Mouse (Mus musculus): ENCODE data around the gene Gm21970.

Gene Gm21970

GRCm38 (mm10) chr16:91444847-91445246 lies 53.3 kb downstream of the Gm21970 start:
- DNase-seq = no peak

- no peak for DNase-seq
Measured at GRCm38 (mm10) chr16:91445566-91445965, 54.0 kb downstream of the Gm21970 start.

- no peak for DNase-seq
Measured at GRCm38 (mm10) chr16:91446778-91447511, 55.4 kb downstream of the Gm21970 start.

- DNase-seq = peak; percentile 74
Measured at GRCm38 (mm10) chr16:91447512-91447900, 56.0 kb downstream of the Gm21970 start.

GRCm38 (mm10) chr16:91448088-91448487 lies 56.6 kb downstream of the Gm21970 start:
- DNase-seq = no peak

- DNase-seq = no peak
Measured at GRCm38 (mm10) chr16:91448895-91449294, 57.4 kb downstream of the Gm21970 start.

GRCm38 (mm10) chr16:91450137-91451064 lies 58.9 kb downstream of the Gm21970 start:
- no peak for DNase-seq

- DNase-seq = no peak
Measured at GRCm38 (mm10) chr16:91451949-91452348, 60.4 kb downstream of the Gm21970 start.

GRCm38 (mm10) chr16:91452363-91452896 lies 60.9 kb downstream of the Gm21970 start:
- no peak for DNase-seq

GRCm38 (mm10) chr16:91455868-91456267 lies 64.3 kb downstream of the Gm21970 start:
- DNase-seq = no peak

GRCm38 (mm10) chr16:91458301-91458746 lies 66.8 kb downstream of the Gm21970 start:
- DNase-seq = no peak

GRCm38 (mm10) chr16:91458976-91459375 lies 67.5 kb downstream of the Gm21970 start:
- DNase-seq = no peak

GRCm38 (mm10) chr16:91459396-91459795 lies 67.9 kb downstream of the Gm21970 start:
- no peak for DNase-seq

GRCm38 (mm10) chr16:91459841-91460370 lies 68.4 kb downstream of the Gm21970 start:
- no peak for DNase-seq

- DNase-seq = no peak
Measured at GRCm38 (mm10) chr16:91461066-91461638, 69.6 kb downstream of the Gm21970 start.

- DNase-seq = no peak
Measured at GRCm38 (mm10) chr16:91461773-91462181, 70.3 kb downstream of the Gm21970 start.

- DNase-seq = peak; percentile 81
Measured at GRCm38 (mm10) chr16:91462644-91463043, 71.1 kb downstream of the Gm21970 start.

GRCm38 (mm10) chr16:91463400-91463799 lies 71.9 kb downstream of the Gm21970 start:
- no peak for DNase-seq

- DNase-seq = no peak
Measured at GRCm38 (mm10) chr16:91463836-91464400, 72.4 kb downstream of the Gm21970 start.

GRCm38 (mm10) chr16:91464594-91465504 lies 73.3 kb downstream of the Gm21970 start:
- peak; percentile 85 for DNase-seq

GRCm38 (mm10) chr16:91465505-91466240 lies 74.2 kb downstream of the Gm21970 start:
- DNase-seq = no peak

All from kidney, adult 11 months (tissue).